Mouse (Mus musculus) layer of hippocampus, adult 2 months (tissue): ENCODE results near the gene Abcc12. TPM values are rescaled to one million over a fixed set of nuclear protein-coding genes. Genes with fewer than 3 reads are reported as not detected.

Source experiments
- DNase-seq, 2 experiments: peaks; one replicate each; pipeline ENCODE4 v3.0.0; 2022; ENCODE audit warnings: low spot score in 2 of 2
- H3K27ac ChIP-seq: fragments of 200-600 bp; 2 replicates; pipeline ENCODE4 v1.8.1; 2022
- H3K4me3 ChIP-seq: fragments of 200-600 bp; 2 replicates; pipeline ENCODE4 v1.8.1; 2022; ENCODE audit warnings: mild to moderate bottlenecking
- CTCF ChIP-seq: fragments of 200-600 bp; conservative IDR thresholded peaks from 2 replicates; pipeline ENCODE4 v1.8.1; 2022; ENCODE audit warnings: antibody characterized with exemption, mild to moderate bottlenecking, moderate library complexity
- microRNA-seq, 2 experiments: library from miRNA; unstranded; fragments of <30 nt; microRNA quantifications; one replicate each; pipeline ENCODE4 v1.2.0; 2021
- total RNA-seq, 2 experiments: library from RNA; stranded (reverse); gene quantifications; 2 replicates each; pipeline ENCODE4 v1.2.3; 2021

Gene Abcc12
- total RNA-seq, 2 experiments from 2014 or later = 0.36 to 0.47 TPM

GRCm38 (mm10) chr8:86470717-86471116 lies 109.8 kb downstream of the Abcc12 start:
- no peak for TF ChIP-seq CTCF
- no peak for DNase-seq
- no peak overlapping the region for H3K27ac ChIP-seq

GRCm38 (mm10) chr8:86463215-86463614 lies 117.3 kb downstream of the Abcc12 start:
- no peak overlapping the region for H3K27ac ChIP-seq

More at GRCm38 (mm10) chr8:86470717-86471116, 109.8 kb downstream of the Abcc12 start:
- H3K4me3 ChIP-seq = no peak overlapping the region

GRCm38 (mm10) chr8:86460372-86460771 lies 120.1 kb downstream of the Abcc12 start:
- no peak for DNase-seq
- TF ChIP-seq CTCF = no peak
- Histone ChIP-seq H3K27ac (no peak overlapping the region), H3K4me3 (no peak overlapping the region)

More at GRCm38 (mm10) chr8:86463215-86463614, 117.3 kb downstream of the Abcc12 start:
- no peak for DNase-seq
- no peak overlapping the region for H3K4me3 ChIP-seq
- no peak for TF ChIP-seq CTCF

- TF ChIP-seq CTCF = no peak
- Histone ChIP-seq H3K4me3 (no peak overlapping the region), H3K27ac (no peak overlapping the region)
- DNase-seq = no peak
Measured at GRCm38 (mm10) chr8:86453697-86454480, 126.6 kb downstream of the Abcc12 start.

- no peak for DNase-seq
- H3K27ac ChIP-seq = no peak overlapping the region
- TF ChIP-seq CTCF = no peak
Measured at GRCm38 (mm10) chr8:86449870-86450515, 130.5 kb downstream of the Abcc12 start.

GRCm38 (mm10) chr8:86445516-86445915 lies 135.0 kb downstream of the Abcc12 start:
- DNase-seq = peak in 1 of 2 experiments; percentile 27

More at GRCm38 (mm10) chr8:86449870-86450515, 130.5 kb downstream of the Abcc12 start:
- H3K4me3 ChIP-seq = no peak overlapping the region

GRCm38 (mm10) chr8:86443744-86444143 lies 136.7 kb downstream of the Abcc12 start:
- TF ChIP-seq CTCF = no peak
- no peak overlapping the region for H3K4me3 ChIP-seq
- no peak overlapping the region for H3K27ac ChIP-seq
- DNase-seq = no peak

More at GRCm38 (mm10) chr8:86445516-86445915, 135.0 kb downstream of the Abcc12 start:
- no peak for TF ChIP-seq CTCF
- H3K4me3 ChIP-seq = no peak overlapping the region
- no peak overlapping the region for H3K27ac ChIP-seq

- no peak for TF ChIP-seq CTCF
- H3K4me3 ChIP-seq = no peak overlapping the region
- H3K27ac ChIP-seq = peak overlapping the region; percentile 84
- DNase-seq = no peak
Measured at GRCm38 (mm10) chr8:86438983-86439299, 141.5 kb downstream of the Abcc12 start.

- peak overlapping the region; percentile 84 for H3K27ac ChIP-seq
- no peak for TF ChIP-seq CTCF
Measured at GRCm38 (mm10) chr8:86438133-86438982, 142.1 kb downstream of the Abcc12 start.

GRCm38 (mm10) chr8:86437418-86437817 lies 143.1 kb downstream of the Abcc12 start:
- DNase-seq = no peak
- no peak overlapping the region for H3K4me3 ChIP-seq
- no peak for TF ChIP-seq CTCF
- H3K27ac ChIP-seq = peak overlapping the region; percentile 84

More at GRCm38 (mm10) chr8:86438133-86438982, 142.1 kb downstream of the Abcc12 start:
- H3K4me3 ChIP-seq = no peak overlapping the region
- DNase-seq = peak; percentile 44 to 83

Small RNAs within 50 kb of the gene (microRNA-seq; reads per million reads assigned to microRNA genes)
- gene Gm44348 = 0 reads per million in 2 experiments

Other genes with a start within 250 kb of the Abcc12 start
- gene Lonp2, start 43.4 kb upstream of the Abcc12 start, total RNA-seq = 10 to 100 TPM; 82.4 to 84.2 TPM
- 1 to 10 TPM; 2.5 to 3.2 TPM for gene Gm10638, start 165.0 kb upstream of the Abcc12 start, total RNA-seq
- gene Siah1a, start 165.2 kb upstream of the Abcc12 start, total RNA-seq = 10 to 100 TPM; 31.8 to 35.8 TPM